Mouse (Mus musculus) midbrain, embryonic 14.5 days (tissue): Measurements from ENCODE around the gene Ppfibp2. TPM values are rescaled to one million over a fixed set of nuclear protein-coding genes. Genes with fewer than 3 reads are reported as not detected.
A peak's percentile ranks its signal among the peaks of the same experiment; 100 is the strongest.

Experiments
- ATAC-seq: fragments of 200-750 bp; cut with Nextera tagmentation; 2 replicates; pipeline ENCODE4 v1.8.0; 2017; ENCODE audit warnings: moderate number of reproducible peaks, moderate library complexity; ENCODE audit not compliant: low FRiP score, low TSS enrichment
- DNase-seq: peaks from one replicate; pipeline ENCODE4 v3.0.0-alpha.2; 2015
- H3K27ac ChIP-seq: fragments of 300-500 bp; sonication (generic); replicated peaks from 2 replicates; pipeline ENCODE4 v1.5.1; 2014; ENCODE audit warnings: mild to moderate bottlenecking, low read depth, low read length, moderate library complexity
- H3K27me3 ChIP-seq: fragments of 300-500 bp; sonication (generic); 2 replicates; pipeline ENCODE4 v1.6.1; 2014; ENCODE audit warnings: low read length, control low read depth, mixed read lengths; ENCODE audit not compliant: control insufficient read depth, insufficient read depth
- H3K36me3 ChIP-seq: fragments of 300-500 bp; sonication (generic); 2 replicates; pipeline ENCODE4 v1.6.1; 2014; ENCODE audit warnings: low read length, control low read depth; ENCODE audit not compliant: control insufficient read depth, insufficient read depth
- H3K4me1 ChIP-seq: fragments of 300-500 bp; sonication (generic); 2 replicates; pipeline ENCODE4 v1.6.1; 2014; ENCODE audit warnings: mild to moderate bottlenecking, antibody characterized with exemption, low read length, control low read depth; ENCODE audit not compliant: control insufficient read depth, insufficient read depth
- H3K4me2 ChIP-seq: fragments of 300-500 bp; sonication (generic); 2 replicates; pipeline ENCODE4 v1.6.1; 2014; ENCODE audit warnings: mild to moderate bottlenecking, low read length, moderate library complexity
- H3K4me3 ChIP-seq: fragments of 300-500 bp; sonication (generic); replicated peaks from 2 replicates; pipeline ENCODE4 v1.5.1; 2014; ENCODE audit warnings: low read depth, low read length
- H3K9ac ChIP-seq: fragments of 300-500 bp; sonication (generic); replicated peaks from 2 replicates; pipeline ENCODE4 v1.6.1; 2014; ENCODE audit warnings: mild to moderate bottlenecking, low read length, moderate library complexity
- H3K9me3 ChIP-seq: fragments of 300-500 bp; sonication (generic); 2 replicates; pipeline ENCODE4 v1.6.1; 2016; ENCODE audit warnings: low read length, control low read depth, mixed read lengths; ENCODE audit not compliant: control insufficient read depth
- WGBS: fragments of 180-500 bp; shearing (Covaris S2); extraction: QIAGEN DNeasy Blood & Tissue Kit; methylation state at CpG from one replicate; pipeline ENCODE4 v1.1.7; 2014; 5-methylcytosine and 5-hydroxymethylcytosine counted together
- polyA plus RNA-seq: library from polyadenylated mRNA; unstranded; fragments of >200 nt; fragmentation: Nextera tagmentation; extraction: Ambion mirVana; gene quantifications from 2 replicates; pipeline ENCODE4 v1.2.1, GENCODE M21; 2014

Ppfibp2 gene
- polyA plus RNA-seq, 1 experiment from 2014 or later: 1.0 TPM

DNA sequence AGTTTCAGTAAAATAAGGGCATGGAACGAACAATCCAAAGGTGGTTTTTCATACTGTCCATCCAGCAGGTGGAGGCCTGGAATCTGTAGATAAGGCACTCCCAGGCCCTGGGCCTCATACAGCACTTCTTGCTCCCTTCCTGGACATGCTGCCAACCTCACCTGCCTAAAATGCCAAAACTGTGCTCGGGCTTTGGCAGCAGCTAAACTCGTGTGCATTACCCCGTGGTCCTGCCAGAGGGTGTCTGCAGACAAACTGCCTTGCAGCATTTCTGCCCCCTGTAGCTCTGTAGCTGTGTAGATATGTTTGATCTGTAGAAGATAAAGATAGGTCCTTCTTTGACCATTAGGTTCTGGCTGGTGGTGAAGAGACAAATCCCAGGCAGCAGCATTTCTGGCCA lies 26.0 kb upstream of the Ppfibp2 start:
- Histone ChIP-seq H3K36me3 (no peaks in the 10 kb centered on the region), H3K9ac (no peak overlapping the region), H3K4me1 (no peaks in the 10 kb centered on the region), H3K27me3 (no peaks in the 10 kb centered on the region), H3K27ac (no peak overlapping the region), H3K4me2 (no peak overlapping the region), H3K4me3 (no peak overlapping the region), H3K9me3 (no peaks in the 10 kb centered on the region)
- 79% methylated on average over 4 of the region's 4 CpGs for WGBS
- ATAC-seq (no peak), DNase-seq (no peak)

DNA sequence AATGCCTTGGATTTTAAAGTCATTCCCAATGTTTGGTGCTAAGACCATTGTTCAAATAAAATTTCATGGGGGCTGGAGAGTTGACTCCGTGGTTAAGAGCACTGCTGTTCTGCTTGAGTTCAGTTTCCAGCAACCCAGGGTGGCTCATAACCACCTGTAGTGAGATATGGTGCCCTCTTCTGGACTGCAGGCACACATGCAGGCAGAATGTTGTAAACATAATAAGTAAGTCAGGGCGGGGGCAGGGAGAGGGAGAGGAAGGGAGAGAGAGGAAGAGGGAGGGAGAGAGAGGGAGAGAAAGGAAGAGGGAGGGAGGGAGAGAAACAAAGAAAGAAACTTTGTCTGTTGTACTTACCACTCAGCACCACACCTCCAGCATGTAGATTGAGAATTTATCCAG lies 21.2 kb upstream of the Ppfibp2 start:
- no peak for ATAC-seq
- WGBS: 73% methylated on average over 2 of the region's 2 CpGs
- Histone ChIP-seq H3K9ac (no peak overlapping the region), H3K4me1 (no peaks in the 10 kb centered on the region), H3K36me3 (no peaks in the 10 kb centered on the region), H3K4me3 (no peak overlapping the region), H3K9me3 (no peaks in the 10 kb centered on the region), H3K27ac (no peak overlapping the region), H3K27me3 (no peaks in the 10 kb centered on the region), H3K4me2 (no peak overlapping the region)
- DNase-seq: no peak

DNA sequence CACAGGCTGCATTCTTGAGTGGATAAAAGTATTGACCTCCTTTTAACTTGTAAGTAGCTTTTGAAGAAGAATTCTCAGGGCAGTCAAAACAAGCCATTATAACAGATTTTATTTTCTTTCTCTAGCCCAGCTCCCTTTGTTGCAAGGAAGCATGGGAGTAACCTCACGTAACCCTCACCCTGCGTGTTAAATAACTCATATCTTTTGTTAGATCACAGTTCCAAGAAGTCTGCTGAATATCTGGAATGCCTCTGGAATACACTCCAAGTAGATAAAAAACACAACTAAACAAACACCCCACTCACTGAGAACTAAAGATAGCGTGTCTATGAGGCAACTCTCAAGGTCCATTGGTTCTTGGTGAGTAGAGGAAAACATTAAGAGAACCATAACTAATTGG lies 20.7 kb upstream of the Ppfibp2 start:
- Histone ChIP-seq H3K9me3 (no peaks in the 10 kb centered on the region), H3K4me2 (no peak overlapping the region), H3K4me3 (no peak overlapping the region), H3K36me3 (no peaks in the 10 kb centered on the region), H3K27ac (no peak overlapping the region), H3K9ac (no peak overlapping the region), H3K4me1 (no peaks in the 10 kb centered on the region), H3K27me3 (no peaks in the 10 kb centered on the region)
- 82% methylated on average over 3 of the region's 3 CpGs for WGBS
- no peak for DNase-seq
- no peak for ATAC-seq

DNA sequence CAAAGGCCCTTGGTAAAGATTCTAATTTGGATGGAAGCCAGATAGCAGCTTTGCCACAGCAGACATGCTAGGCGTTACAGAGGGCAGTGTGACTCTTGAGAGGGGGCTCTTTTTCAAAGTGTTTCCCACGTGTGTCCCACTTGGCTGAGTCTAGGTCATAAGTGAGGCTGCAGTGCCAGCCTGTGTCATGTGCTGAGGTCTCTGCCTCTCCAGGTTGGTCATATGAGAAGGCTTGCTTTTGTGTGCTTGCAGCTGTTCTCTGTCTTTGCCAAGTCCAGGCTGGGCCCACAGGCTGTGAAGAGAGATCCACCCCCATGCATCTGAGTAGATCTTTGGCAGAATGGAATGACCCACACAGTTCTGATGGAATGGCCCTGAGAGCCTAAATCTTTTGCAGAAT lies 2.4 kb upstream of the Ppfibp2 start:
- WGBS: 37% methylated on average over 2 of the region's 2 CpGs
- ATAC-seq (no peak), DNase-seq (peak; percentile 40)
- Histone ChIP-seq H3K4me1 (0 out of 2 replicates have a peak, but pooled peaks cover 7% of the 10 kb centered on the region), H3K9me3 (no peaks in the 10 kb centered on the region), H3K4me3 (no peak overlapping the region), H3K27ac (no peak overlapping the region), H3K36me3 (no peaks in the 10 kb centered on the region), H3K27me3 (peaks cover 5% of the 10 kb centered on the region; the same call in 1 of the 2 replicates), H3K4me2 (no peak overlapping the region), H3K9ac (no peak overlapping the region)

DNA sequence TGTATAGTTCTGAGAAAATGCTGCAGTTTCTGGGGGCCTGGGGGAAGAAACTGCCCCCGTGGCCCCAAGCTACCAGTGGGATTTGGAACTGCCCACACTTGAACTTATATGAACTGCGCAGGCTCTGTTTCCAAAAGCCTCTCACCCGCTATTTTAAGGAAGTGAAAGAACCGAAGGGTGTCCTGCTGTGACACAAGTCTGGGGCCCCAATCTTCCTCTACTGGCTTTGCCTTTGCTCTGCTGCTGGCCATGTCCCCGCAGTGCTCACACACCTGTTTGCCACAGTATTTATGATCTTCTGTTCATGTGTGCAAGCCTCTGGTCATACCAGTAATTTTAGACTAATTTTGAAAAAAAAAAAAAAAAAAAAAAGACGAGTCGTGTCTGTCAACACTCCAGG lies 1.1 kb upstream of the Ppfibp2 start:
- no peaks in the 10 kb centered on the region for H3K9me3 ChIP-seq
- 0 out of 2 replicates have a peak overlapping the region, but pooled peaks have one; percentile 54 for H3K9ac ChIP-seq
- no peak for ATAC-seq
- H3K4me1 ChIP-seq: 0 out of 2 replicates have a peak, but pooled peaks cover 7% of the 10 kb centered on the region
- no peak overlapping the region for H3K27ac ChIP-seq
- H3K27me3 ChIP-seq: peaks cover 5% of the 10 kb centered on the region; the same call in 1 of the 2 replicates
- peak overlapping the region; percentile 58 for H3K4me3 ChIP-seq
- 29% methylated on average over 7 of the region's 7 CpGs for whole genome bisulfite sequencing
- peak overlapping the region; percentile 97 for H3K4me2 ChIP-seq
- H3K36me3 ChIP-seq: no peaks in the 10 kb centered on the region
- DNase-seq: no peak

DNA sequence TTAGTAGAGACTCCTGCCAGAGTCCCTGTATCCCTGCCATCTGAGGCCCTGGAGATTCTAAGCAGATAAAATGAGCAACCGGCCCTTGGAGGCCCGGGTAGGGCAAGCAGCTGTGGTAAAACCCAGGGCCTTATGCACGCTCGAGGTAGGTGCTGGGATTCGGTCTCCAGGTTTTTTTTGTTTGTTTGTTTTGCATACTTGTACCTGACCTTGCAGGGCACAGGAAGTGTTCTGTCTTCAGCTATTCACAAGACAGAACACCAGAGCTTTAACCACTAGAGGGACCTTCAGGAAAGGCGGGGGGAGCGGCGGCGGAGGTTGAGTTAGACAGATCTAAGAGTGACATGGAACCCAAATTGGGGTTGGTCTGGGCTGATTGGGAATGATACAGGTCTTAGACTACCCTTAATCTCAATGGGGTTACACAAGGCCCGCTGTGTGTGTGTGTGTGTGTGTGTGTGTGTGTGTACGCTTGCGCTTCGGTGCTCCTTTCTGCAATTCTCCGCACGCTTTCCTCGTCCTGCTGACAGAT lies 616 bp upstream of the Ppfibp2 start:
- H3K27ac ChIP-seq: no peak overlapping the region
- no peaks in the 10 kb centered on the region for H3K36me3 ChIP-seq
- H3K9ac ChIP-seq: peak overlapping the region; percentile 54
- peak overlapping the region; percentile 97 for H3K4me2 ChIP-seq
- peak; percentile 75 for ATAC-seq
- WGBS: under 1% methylated on average over 16 of the region's 16 CpGs
- H3K27me3 ChIP-seq: peaks cover 5% of the 10 kb centered on the region; the same call in 1 of the 2 replicates
- H3K9me3 ChIP-seq: no peaks in the 10 kb centered on the region
- 0 out of 2 replicates have a peak, but pooled peaks cover 7% of the 10 kb centered on the region for H3K4me1 ChIP-seq
- H3K4me3 ChIP-seq: peak overlapping the region; percentile 58
- peak; percentile 80 for DNase-seq

DNA sequence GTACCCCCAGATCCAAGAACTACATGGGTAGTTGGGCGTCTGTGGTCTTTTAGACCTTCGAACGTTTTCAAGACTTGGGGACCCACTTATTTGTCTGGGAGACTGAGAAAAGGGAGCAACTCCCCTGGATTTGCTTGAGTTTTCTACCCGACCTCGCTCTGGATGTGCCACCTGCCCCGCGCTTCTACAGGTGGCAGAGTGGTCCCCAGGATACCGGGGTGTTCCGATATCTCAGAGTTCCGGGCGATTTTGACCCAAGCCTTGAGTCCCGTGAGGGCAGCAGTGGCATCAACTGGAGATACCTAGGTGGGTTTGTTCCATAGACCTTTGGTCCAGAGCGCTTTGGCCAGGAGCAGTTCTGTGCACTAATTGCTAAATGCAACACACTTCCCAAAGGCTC lies 419 bp downstream of the Ppfibp2 start:
- Histone ChIP-seq H3K27ac (no peak overlapping the region), H3K4me1 (0 out of 2 replicates have a peak, but pooled peaks cover 7% of the 10 kb centered on the region), H3K4me3 (peak overlapping the region; percentile 58), H3K36me3 (no peaks in the 10 kb centered on the region), H3K4me2 (peak overlapping the region; percentile 97), H3K9ac (peak overlapping the region; percentile 54; the same call in 1 of the 2 replicates), H3K27me3 (peaks cover 5% of the 10 kb centered on the region; the same call in 1 of the 2 replicates), H3K9me3 (no peaks in the 10 kb centered on the region)
- no peak for DNase-seq
- 10% methylated on average over 13 of the region's 13 CpGs for WGBS
- no peak for ATAC-seq

DNA sequence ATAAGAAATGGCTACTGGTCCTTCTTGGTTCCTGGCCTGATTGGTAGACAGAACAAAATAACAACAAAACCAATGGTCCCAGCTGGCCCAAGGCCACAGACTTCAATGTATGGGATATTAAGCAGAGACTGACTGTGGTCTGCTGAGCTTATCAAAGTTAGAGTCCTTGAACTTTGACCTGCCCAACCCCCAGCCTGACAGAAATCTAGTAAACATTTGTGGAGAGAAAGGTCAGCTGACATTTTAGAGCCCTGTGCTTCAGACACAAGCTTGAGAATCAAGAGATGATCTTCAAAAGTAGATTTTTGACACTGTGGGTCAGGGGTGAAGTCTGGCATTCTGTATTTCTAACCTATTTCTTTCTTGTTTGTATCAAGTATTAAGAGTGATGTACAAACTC lies 1.7 kb downstream of the Ppfibp2 start:
- DNase-seq (no peak), ATAC-seq (no peak)
- Histone ChIP-seq H3K27me3 (peaks cover 5% of the 10 kb centered on the region; the same call in 1 of the 2 replicates), H3K27ac (no peak overlapping the region), H3K4me1 (0 out of 2 replicates have a peak, but pooled peaks cover 7% of the 10 kb centered on the region), H3K9ac (no peak overlapping the region), H3K4me2 (no peak overlapping the region), H3K9me3 (no peaks in the 10 kb centered on the region), H3K36me3 (no peaks in the 10 kb centered on the region), H3K4me3 (no peak overlapping the region)

DNA sequence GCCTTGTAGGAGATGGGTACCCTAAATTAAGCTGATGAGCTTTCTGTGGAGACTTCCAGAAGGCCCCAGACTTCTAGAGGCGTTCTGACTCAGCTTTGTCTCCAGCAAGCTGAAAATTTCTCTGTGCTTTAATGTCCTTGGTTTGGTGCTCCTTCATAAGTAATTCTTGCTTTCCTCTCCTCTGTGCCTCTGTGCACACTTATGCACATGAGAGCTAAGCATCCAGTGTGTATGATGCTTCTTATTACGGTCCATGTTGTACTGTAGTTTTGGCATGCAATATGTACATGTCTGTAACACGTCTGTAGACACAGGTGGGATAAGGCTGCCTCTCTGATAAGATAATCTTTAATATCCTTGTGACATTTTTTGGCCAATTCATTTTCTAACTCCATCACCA lies 2.9 kb downstream of the Ppfibp2 start:
- Histone ChIP-seq H3K4me1 (0 out of 2 replicates have a peak, but pooled peaks cover 7% of the 10 kb centered on the region), H3K4me2 (no peak overlapping the region), H3K36me3 (no peaks in the 10 kb centered on the region), H3K4me3 (no peak overlapping the region), H3K27me3 (peaks cover 5% of the 10 kb centered on the region; the same call in 1 of the 2 replicates), H3K9ac (no peak overlapping the region), H3K9me3 (no peaks in the 10 kb centered on the region), H3K27ac (no peak overlapping the region)
- 87% methylated on average over 3 of the region's 3 CpGs for whole genome bisulfite sequencing
- no peak for ATAC-seq
- DNase-seq: no peak
